ENCODE assay signal across 8 mouse cellular contexts in the genomic region with DNA sequence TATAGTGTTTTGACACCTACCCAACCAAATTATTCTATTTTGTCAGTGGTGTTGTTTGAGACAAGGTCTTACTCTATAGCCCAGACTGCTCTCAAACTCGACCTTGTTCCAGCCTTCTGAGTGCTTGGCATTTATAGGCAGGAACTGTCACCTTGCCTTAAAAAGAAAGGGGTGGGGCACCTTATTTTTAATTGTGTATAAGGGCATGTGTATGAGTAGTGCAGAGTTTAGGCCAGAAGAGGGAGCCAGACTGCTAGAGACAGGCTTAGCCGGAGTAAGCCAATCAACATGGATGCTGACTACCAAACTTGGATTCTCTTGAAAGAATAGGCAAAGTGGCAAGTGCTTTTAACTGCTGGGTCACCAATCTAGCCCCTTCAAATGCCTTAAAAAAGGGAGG. TPM values are rescaled to one million over a fixed set of nuclear protein-coding genes. Genes with fewer than 3 reads are reported as not detected.
DNase-seq lines count a peak whose midpoint lies in the region; ATAC-seq lines count a peak whose summit lies in the region.

No protein-coding gene starts in this region.

- H3K27me3 ChIP-seq in forebrain, embryonic 14.5 days (replicated peaks; ENCODE audit: control insufficient read depth, insufficient read depth, low read length), result no peaks in the 10 kb centered on the region
- no peaks in the 10 kb centered on the region for H3K27me3 ChIP-seq in forebrain, embryonic 15.5 days

- no peak for ATAC-seq in forebrain, embryonic 14.5 days
- ATAC-seq in forebrain, embryonic 15.5 days (replicated peaks), result no peak
- ATAC-seq in megakaryocyte-erythroid progenitor cell, adult 5-6 weeks (replicated peaks; ENCODE audit: low FRiP score, low TSS enrichment, poor library complexity, severe bottlenecking), result peak; percentile 69

- H3K9ac ChIP-seq in forebrain, embryonic 14.5 days (ENCODE audit: low read length), result no peak overlapping the region
- H3K9ac ChIP-seq in forebrain, embryonic 15.5 days (replicated peaks), result no peak overlapping the region

- no peaks in the 10 kb centered on the region for H3K4me1 ChIP-seq in forebrain, embryonic 14.5 days (ENCODE audit: control insufficient read depth, insufficient read depth, low read length)
- H3K4me1 ChIP-seq in forebrain, embryonic 15.5 days, result peaks cover 10% of the 10 kb centered on the region

- 24% methylated on average over 2 of the region's 2 CpGs for WGBS in forebrain, embryonic 14.5 days
- 20% methylated on average over 2 of the region's 2 CpGs for WGBS in forebrain, embryonic 15.5 days

- H3K9me3 ChIP-seq in forebrain, embryonic 14.5 days (replicated peaks; ENCODE audit: control insufficient read depth, low read length), result no peaks in the 10 kb centered on the region
- no peaks in the 10 kb centered on the region for H3K9me3 ChIP-seq in forebrain, embryonic 15.5 days

- peak; percentile 77 for DNase-seq in forebrain, embryonic 14.5 days (ENCODE audit: low spot score)
- peak; percentile 43 for DNase-seq in urinary bladder, postnatal 25 days (ENCODE audit: low spot score)
- DNase-seq in urinary bladder, postnatal 10 days (ENCODE audit: low spot score), result no peak
- DNase-seq in embryo, embryonic 10 days (ENCODE audit: low spot score), result peak; percentile 81
- DNase-seq in kidney, adult 9 months, result peak; percentile 88
- DNase-seq in thymus, postnatal 4 days, result peak; percentile 72

- no peak overlapping the region for H3K27ac ChIP-seq in forebrain, embryonic 14.5 days (ENCODE audit: low read depth, low read length)
- H3K27ac ChIP-seq in forebrain, embryonic 15.5 days (replicated peaks), result no peak overlapping the region

- peaks cover 28% of the 10 kb centered on the region for H3K36me3 ChIP-seq in forebrain, embryonic 14.5 days (ENCODE audit: control insufficient read depth, insufficient read depth, low read length)
- peaks cover 38% of the 10 kb centered on the region for H3K36me3 ChIP-seq in forebrain, embryonic 15.5 days

- H3K4me2 ChIP-seq in forebrain, embryonic 14.5 days (ENCODE audit: low read length), result no peak overlapping the region
- no peak overlapping the region for H3K4me2 ChIP-seq in forebrain, embryonic 15.5 days (replicated peaks)

- H3K4me3 ChIP-seq in forebrain, embryonic 14.5 days (ENCODE audit: low read depth, low read length), result no peak overlapping the region
- H3K4me3 ChIP-seq in forebrain, embryonic 15.5 days, result no peak overlapping the region

RNA-seq across cellular contexts. Expression of gene Grk2, which starts 32.1 kb away (rescaled TPM):
- polyA plus RNA-seq in forebrain, embryonic 14.5 days (2014; fragmentation: Nextera tagmentation; extraction: Ambion mirVana), result 17.1 and 21.0 TPM in 2 replicates
- polyA plus RNA-seq in forebrain, embryonic 15.5 days (2015; fragmentation: Nextera tagmentation; extraction: Ambion mirVana), result 20.5 and 24.9 TPM in 2 replicates
- total RNA-seq in megakaryocyte-erythroid progenitor cell, adult 5-6 weeks (2014; fragmentation: Nextera tagmentation), result 103 and 118 TPM in 2 replicates
- 81.8 and 93.1 TPM in 2 replicates for total RNA-seq in megakaryocyte-erythroid progenitor cell, adult 5-6 weeks (2017)

RNA-seq across cellular contexts. Expression of gene Ankrd13d, which starts 55.2 kb away (rescaled TPM):
- 16.3 and 23.9 TPM in 2 replicates for polyA plus RNA-seq in forebrain, embryonic 14.5 days (2014; fragmentation: Nextera tagmentation; extraction: Ambion mirVana)
- 25.1 and 26.2 TPM in 2 replicates for polyA plus RNA-seq in forebrain, embryonic 15.5 days (2015; fragmentation: Nextera tagmentation; extraction: Ambion mirVana)
- 1.0 and 2.2 TPM in 2 replicates for total RNA-seq in megakaryocyte-erythroid progenitor cell, adult 5-6 weeks (2014; fragmentation: Nextera tagmentation)
- total RNA-seq in megakaryocyte-erythroid progenitor cell, adult 5-6 weeks (2017), result 0.61 TPM in 1 of 2 replicates, not detected in the other

RNA-seq across cellular contexts. Expression of gene Kdm2a, which starts 59.9 kb away (rescaled TPM):
- 29.2 and 36.3 TPM in 2 replicates for polyA plus RNA-seq in forebrain, embryonic 14.5 days (2014; fragmentation: Nextera tagmentation; extraction: Ambion mirVana)
- 40.3 and 43.3 TPM in 2 replicates for polyA plus RNA-seq in forebrain, embryonic 15.5 days (2015; fragmentation: Nextera tagmentation; extraction: Ambion mirVana)
- 74.8 and 89.7 TPM in 2 replicates for total RNA-seq in megakaryocyte-erythroid progenitor cell, adult 5-6 weeks (2014; fragmentation: Nextera tagmentation)
- total RNA-seq in megakaryocyte-erythroid progenitor cell, adult 5-6 weeks (2017), result 49.0 and 79.7 TPM in 2 replicates
